Mouse (Mus musculus) c-Kit-negative CD71-positive TER-119-positive erythroid progenitor cells, embryonic 14.5 days (primary cell): ENCODE data around the gene Got1.

Experiments
- DNase-seq: peaks from one replicate; pipeline ENCODE4 v3.0.0-alpha.2; 2013; ENCODE audit warnings: low read depth, low spot score

The Got1 gene

DNA sequence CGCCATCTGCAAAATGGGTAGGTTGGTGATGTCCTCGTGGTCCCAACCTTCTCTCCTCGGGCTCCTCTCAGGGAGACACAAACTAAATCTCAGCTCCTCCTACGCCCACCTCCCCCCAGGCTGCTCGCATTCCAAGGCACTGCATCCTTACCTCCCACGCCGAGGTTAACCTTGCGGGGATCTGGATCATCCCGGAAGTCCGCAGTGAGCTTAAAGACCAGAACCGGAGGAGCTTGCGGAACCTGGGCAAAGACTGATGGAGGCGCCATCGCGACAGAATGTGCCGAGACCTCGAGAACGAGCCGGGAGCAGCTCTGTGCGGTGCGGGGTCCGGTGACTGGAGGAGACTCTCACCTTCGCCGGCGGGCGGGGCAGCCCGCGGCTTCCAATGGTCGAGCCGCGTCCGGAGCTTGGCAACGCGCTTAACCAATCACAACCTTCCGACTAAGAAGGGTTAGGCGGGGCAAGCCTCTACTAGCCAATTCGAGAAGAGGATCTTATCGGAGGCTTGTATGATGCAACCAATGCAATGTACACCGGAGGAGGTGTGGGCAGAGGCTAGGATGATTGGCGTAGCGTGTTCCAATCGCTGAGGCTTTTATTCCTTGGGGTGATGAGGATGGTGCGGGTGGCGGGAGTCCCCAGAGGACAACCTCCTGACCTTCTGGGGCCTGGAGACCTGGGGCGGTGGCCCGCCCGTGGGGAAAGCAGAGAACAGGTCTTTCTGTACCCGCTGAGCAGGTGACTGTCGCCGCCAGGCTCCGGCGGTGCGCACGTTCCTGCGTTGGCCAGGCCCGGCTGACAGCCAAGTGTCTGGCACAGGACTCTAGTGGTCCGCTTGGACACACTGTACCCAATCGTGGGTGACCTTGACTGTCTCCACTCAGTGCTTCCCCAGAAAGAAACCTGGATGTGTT, at the start of gene Got1:
Gene Got1 (minus strand): TSS at position 419 of the 917 bp plus-strand sequence.
- DNase-seq = peak; percentile 94

DNA sequence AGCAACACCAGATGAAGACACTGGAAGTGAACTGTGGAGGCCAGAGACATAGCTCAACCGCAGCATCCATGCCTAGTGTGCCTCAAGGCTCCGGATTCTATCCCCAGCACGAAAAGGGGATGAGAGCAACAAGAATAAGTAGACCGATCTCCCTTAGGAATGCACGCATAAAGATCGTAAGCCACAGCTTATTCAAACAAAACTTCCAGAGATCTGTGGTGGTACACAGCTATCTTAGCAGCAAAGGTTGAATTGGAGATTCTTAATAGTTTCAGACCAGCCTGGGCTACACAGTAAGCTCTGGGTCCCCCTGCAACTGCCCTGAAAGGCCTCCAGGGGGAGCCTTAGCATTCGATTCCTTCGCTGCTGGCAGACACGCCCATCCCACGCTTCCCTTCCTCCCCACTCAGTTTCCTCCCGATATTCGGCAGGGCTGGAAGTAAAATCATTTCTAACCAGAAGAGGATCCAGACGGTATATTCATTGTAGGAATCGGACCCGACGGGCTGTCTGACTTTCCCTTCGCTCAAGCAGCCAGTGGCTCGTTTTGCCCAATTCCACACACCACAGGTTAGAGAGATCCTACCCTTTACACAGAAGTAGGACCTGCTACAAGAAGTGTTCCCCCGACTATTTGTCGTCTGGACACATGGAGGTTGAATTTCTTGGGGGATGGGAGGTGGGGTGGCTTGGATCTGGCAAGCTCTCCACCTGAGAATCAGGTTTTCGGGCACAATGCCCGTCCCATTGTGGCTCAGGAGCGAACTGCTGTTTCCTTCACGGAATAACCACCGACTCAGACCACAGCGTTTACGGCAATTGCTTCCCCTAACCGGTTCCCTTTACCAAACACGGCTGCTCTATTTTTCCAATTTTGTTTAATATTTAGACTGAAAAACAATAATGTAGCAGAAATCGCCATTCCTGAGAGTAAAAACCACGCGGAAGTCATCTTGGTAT, 46.7 kb upstream of the Got1 start:
- peak; percentile 27 for DNase-seq

DNA sequence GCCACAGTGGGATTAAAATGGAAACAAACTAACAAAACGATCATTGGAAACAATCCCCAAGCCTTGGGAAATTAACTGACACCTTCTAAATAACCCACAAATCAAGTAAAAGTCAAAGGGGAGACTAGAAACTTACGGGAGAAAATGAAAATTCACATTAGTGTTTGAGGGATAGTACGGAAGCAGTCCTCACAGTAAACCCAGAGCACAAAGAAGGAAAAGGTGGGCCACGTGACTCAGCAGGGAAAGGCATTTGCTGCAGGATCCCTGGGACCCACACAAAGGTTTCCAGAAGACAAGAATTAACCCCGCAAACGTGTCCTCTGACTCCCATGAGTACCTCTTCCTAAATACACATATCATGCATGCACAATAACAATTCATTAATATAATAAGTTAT, 44.7 kb upstream of the Got1 start:
- no peak for DNase-seq

DNA sequence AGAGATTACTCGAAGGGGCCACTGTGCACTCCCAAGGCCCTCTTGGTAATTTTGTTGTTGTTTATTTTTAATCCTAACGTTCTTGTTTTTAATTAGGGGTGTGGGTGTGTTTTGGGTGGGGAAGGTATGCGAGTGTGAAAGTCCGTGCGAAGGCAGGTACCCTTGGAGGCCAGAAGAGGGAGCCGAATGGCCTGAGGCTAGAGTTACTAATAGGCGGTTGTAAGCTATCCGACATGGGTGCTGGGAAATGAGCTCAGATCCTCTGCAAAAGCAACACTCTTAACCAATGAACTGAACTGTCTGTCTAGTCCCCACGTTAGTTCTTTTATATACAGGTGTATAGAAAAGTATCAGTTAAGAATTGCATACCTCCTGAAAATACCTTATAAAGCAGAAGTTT, 43.9 kb upstream of the Got1 start:
- DNase-seq = no peak

DNA sequence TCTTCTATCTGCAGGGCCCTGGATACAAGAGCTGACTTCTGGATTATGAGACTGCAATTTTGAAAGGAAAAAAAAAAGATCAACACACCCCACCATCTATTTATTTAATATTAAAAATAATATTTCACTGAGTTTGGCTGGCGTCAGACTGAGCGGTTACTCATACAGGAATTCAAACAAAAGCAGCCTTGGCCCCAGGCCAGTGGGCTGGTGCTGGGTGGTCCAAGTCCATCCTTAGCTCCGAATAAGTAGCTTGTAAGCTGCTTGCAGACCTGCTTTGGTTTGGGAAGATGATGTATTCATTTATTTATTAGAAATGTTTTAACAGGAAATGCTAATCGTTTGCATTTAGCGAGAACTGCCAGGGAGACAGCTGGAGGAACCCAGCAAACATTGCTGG, 38.8 kb upstream of the Got1 start:
- no peak for DNase-seq

DNA sequence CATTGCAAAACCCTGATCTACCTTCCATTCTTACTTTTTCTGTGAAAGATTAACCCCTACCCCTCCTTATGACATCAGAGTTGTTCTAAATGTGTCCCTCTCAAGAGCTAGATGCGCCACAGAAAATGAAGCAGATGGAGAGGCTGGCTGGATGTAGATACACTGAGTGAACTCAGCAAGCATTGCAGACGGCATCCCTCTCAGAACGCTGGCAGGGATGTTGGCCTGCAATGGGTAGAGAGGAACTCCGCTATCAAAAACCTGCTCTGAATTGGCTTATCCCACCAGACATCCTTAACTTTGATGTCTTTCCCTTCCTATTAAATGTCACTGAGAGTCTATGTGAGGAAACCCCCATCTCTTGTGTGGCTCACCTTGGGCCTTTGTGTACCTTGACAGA, 37.4 kb upstream of the Got1 start:
- DNase-seq = no peak

DNA sequence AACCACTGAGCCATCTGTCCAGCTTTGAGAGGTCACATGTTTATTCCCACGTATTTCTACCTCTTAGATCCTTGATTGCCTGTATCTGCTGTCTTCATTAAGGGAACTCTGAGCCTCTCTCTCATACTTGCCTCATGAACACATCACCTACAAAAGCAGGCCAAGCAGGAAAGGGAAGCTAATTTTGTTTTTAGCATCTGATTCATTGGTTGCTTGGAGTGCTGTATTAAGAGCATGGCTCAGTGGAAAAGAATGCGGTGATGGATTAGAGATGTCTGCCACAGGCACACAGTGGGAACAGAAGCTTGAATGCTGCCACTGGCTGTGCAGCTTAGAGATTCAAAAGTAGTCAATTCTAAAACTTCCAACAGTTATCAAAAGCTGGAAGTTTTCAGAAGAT, 35.8 kb upstream of the Got1 start:
- DNase-seq = no peak

DNA sequence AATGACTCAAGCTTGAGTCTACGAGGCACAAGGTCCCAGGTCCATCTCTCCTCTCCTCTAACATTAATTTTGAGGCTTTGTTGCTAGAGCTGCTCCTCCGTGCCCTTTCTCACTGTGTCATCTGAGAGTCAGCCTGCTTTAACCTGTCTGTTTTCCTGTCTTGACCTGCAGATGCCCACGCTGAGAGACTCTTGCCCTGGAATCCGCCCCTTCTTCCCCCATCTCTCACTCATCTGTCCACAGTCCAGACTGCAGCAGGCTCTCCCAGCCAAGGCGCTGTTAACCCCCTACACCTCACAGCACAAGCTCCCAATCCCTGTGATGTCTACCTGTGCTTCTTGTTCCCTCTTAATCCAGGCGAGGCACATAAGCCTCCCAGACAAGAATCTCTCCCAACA, 27.1 kb upstream of the Got1 start:
- DNase-seq = no peak

DNA sequence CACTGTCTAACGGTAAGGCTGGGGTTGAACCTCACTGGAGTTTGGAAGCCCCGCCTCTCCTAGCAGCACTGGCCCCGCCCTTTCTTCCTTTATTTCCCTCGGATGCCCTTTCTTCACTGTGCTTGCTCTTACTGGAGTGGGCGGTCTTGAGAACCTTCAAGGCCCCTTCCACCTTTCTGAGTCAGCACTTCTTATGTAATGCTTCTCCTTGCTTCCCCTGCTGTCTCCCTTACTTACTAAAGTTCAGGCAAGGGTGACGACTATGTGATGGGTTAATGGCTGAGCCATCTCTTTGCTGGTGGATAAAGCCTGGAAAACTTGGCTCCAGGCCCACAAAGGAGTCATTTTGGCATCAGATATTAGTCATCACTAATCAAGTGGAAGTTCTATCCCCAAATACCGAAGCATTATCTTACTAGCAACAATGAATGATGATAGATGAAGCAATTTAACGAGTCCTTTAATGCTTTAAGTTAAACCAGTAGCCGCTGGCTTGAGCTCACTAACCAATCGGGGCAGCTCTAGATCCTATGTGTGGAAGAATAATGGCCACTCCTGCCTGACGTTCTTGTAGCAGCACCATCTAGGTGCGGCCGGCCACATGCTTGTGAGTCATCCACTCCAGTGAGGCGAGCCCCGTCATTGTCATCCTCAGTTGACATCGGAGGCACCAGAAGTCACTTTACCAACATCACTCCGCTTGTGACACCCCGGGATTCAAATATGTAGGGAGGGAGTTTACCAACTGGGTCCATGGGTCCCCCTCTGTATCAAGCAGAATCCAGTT, 26.5 kb upstream of the Got1 start:
- DNase-seq = no peak

DNA sequence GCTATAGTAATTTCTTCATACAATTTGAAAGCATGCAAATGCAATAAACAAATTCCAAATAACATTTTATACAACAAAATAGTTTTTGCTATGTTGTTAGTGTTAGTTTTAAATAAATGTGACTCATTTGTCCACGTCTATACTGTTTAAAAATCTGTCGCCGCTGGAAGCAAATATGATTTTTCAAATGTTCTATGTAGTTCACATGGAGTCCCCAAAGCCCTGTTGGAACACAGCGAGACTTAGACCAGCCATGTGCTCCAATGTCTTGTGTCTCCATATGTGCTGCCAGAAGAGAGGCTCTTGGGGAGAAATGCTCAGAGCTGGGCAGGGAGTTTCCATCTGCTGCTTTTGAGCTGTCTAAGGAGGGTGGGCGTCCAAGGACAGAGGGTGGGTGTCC, 23.7 kb upstream of the Got1 start:
- no peak for DNase-seq

DNA sequence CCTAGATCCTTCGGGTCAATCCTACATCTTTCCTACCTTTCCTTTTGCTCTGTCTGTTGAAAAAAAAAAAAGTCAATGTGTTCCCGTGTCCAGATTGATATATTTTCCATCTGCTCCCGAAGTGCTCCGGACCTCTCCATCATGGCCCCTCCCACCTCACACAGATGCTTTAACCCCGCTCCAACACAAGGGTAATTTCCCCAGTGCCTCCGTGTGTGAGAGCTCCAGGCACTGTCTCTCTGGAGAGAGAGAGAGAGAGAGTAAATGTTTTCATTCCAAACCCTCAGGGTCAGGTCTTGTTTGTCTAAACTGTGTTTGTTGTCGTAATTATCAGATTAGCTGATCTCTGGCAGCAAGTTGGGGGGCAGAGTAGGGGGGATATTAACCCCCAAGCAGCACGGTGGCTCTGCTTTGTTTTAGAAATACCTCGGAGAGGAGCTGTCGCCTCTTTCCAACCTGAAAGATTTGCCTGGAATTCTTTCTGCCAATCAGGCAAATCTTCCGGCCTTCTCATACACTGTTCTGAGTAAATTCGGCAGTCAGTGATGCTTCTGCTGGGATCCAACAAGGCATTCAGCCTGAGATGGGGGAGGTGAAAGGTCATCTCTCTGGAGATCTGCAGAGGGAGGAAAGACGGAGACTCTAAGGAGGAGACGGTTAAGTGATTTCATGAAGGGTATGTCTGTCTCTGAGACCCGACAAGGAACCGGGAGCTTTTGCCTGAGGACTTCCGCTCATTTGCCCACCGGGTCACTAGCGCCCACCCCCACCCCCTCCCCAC, 22.1 kb upstream of the Got1 start:
- no peak for DNase-seq

DNA sequence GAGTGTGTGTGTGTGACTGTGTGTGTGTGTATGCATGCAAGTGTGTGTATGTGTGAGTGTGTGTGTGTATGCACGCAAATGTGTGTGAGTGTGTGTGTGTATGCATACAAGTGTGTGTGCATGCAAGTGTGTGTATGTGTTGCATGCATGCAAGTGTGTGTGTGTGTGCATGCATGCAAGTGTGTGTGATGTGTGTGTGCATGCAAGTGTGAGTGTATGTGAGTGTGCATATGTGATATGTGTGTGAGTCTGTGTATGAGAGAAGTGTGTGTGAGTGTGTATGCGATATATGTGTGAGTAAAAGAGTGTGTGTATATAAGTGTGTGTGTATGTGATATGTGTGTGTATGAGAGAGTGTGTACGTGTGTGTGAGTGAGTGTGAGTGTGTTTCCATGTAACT, 11.0 kb upstream of the Got1 start:
- no peak for DNase-seq

DNA sequence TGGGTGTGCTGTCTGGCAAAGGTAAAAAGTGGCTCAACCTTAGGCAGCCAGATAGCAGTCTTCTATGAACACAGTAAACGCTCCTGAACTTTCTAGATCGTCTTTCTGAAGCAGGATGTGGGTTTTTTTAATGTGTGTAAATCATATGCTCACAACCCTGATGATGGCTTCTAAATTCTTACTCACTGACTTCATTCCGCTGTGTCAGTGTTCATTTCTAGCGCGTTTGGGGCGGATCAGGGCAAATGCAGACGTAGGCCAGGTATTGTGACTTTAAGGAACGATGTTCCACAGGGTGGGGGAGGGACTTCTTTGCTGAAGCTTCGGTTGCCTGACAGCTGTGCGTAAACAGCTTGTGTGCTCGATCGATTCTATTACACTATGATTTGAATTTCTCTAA, 6.5 kb upstream of the Got1 start:
- DNase-seq = no peak

DNA sequence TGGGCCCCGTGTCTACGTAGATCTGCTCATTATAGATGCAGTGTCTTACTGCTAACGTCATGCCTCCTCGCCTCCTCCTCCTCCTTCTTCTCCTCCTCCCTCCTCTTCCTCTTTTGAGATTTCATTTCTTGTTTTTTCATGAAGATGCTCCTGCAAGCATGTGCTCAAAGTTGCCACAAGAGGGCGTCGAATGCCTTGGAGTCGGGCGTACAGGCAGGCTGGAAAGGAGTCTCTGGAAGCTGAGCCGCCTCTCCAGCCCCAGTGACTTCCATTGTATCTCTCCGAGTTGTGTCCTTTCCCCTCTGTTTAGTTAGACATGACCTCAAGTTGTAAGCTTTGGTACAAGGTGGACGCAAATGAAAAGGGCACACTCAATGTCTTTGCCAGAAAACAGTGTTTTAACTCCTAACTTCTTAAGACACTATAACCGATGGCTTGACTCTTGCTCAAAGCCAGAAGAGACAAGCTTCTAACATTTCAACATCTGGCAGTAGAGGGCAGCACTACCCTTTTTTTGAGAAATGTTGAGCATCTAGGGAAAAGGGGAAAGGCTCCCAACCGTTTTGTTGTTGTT, 5.9 kb upstream of the Got1 start:
- DNase-seq = peak; percentile 48

DNA sequence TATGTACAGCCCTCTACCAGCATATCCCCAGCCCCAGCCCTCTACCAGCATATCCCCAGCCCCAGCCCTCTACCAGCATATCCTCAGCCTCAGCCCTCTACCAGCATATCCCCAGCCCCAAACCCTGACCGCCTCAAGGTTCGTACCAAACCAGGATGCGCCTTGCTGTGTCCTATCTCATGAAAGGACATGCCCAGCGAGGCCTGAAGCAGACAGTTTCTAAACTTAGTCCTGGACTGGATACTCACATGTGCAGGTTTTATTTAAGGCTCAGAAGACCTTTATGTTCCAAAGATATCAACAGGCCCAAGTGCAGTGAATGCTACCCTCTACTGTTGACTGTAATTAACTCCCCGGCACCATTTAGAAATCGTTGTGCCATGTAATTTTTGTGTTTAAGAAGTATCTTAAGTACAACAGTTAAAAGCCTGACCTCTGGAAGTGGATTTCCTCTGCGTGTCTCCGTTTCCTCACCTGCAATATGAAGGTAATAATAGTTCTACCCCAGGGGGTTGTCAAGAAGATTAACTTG, 3.7 kb upstream of the Got1 start:
- DNase-seq = no peak

DNA sequence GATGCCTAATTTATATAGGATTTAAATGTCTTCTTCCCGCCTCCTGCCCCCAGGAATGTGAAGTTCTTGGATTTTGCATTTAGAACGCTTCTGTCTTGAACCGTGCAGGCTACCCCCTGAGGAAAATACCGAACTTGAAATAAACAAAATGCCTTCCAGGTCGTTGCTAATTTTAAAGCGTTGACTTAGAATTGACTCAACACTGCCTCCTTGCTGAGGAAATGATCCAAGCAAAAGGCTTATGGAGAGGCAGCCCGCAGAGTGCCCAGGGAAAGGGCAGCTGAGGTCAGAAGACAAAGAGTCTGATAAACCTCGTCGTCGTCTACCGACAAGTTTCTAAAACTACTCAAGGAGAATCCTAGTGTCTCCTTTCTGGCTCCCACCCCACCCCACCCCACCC, 2.7 kb upstream of the Got1 start:
- DNase-seq = no peak

DNA sequence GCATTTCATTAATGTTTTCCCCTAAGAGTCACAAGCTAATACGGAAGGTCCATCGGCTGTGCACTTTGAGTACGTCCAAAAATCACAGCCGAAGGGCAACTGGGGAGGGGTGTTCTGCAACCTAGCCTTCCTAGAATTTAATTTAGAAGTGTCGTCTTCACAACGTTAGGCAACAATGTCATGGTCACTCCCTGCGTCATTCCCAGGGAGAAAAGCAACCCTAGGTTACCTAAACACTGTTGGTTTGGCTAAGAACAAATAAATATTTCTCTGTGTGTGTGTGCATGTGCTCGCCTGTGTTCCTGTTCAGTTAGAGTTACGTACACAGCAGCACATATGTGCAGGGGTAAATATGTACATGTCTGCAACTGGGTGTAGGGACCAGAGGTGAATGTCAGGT, 1.6 kb upstream of the Got1 start:
- no peak for DNase-seq

DNA sequence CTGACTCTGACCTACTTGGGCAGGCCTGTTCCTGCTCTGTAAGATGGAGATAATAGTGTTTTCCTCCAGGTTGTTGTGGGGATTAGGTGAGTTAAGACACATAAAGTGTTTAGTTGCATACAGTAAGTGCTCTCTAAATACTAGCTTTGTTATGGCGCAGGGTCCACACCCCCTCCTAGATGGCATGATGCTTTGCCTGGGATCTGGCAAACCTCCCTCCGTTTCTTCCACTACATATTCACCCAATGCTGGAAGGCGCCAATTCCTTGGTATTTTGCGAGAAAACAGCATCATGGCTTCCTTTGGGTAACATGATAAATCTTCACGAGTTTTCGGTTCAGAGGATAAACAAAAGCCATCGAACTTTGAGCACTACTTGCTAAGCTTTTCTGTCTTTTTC, 1.2 kb upstream of the Got1 start:
- no peak for DNase-seq

DNA sequence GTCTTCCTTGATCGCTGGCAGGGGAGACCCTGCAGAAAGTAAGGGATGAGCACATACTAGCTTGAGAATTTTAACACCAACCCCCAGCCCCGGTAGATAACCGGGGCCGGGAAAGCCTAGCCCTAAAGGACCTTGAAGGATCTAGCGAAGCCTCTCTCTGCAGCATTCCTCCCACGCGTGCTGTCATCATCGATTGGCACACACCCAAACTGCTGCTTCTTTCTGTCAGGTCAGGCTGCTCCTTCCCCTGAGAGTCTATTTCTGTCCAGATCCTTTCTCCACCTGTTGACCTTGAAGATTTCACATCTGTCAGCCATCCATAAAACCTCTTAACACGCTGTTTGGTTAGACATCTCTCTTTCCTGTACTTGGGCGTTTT, 688 bp upstream of the Got1 start:
- no peak for DNase-seq

DNA sequence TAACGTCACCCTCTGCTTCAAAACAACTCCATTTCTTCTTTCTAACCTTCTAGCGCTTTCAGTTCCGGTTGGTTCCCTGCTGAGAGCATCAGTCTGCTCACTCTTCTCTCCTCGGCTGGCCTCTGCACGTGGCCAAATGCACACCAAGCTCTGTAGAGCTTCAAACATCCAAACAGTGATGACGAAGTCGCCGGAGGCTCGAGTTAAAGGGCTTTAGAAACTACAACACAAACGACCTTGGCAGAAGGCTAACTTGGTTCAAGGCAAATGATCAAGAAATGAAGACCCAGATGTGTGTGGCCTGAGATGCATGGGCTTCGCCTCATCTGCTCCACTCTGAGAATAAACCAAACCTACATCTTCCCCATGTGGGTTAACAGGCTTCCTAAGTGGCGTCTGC, 854 bp downstream of the Got1 start:
- no peak for DNase-seq
